Mouse (Mus musculus) kidney, embryonic 15.5 days (tissue): Measurements from ENCODE around the gene Faf1. TPM values are rescaled to one million over a fixed set of nuclear protein-coding genes. Genes with fewer than 3 reads are reported as not detected.

Experiments used
- ATAC-seq: fragments of 200-750 bp; cut with Nextera tagmentation; replicated peaks from 2 replicates; pipeline ENCODE4 v1.8.0; 2017; ENCODE audit warnings: moderate TSS enrichment; ENCODE audit not compliant: low FRiP score
- H3K27ac ChIP-seq: fragments of 300-500 bp; sonication (generic); 2 replicates; pipeline ENCODE4 v1.5.1; 2015; ENCODE audit warnings: mild to moderate bottlenecking, inconsistent platforms
- H3K27me3 ChIP-seq: fragments of 300-500 bp; sonication (generic); 2 replicates; pipeline ENCODE4 v1.6.1; 2015; ENCODE audit warnings: inconsistent platforms
- H3K36me3 ChIP-seq: fragments of 300-500 bp; sonication (generic); 2 replicates; pipeline ENCODE4 v1.6.1; 2015; ENCODE audit warnings: inconsistent platforms
- H3K4me1 ChIP-seq: fragments of 300-500 bp; sonication (generic); 2 replicates; pipeline ENCODE4 v1.6.1; 2015; ENCODE audit warnings: inconsistent platforms
- H3K4me2 ChIP-seq: fragments of 300-500 bp; sonication (generic); 2 replicates; pipeline ENCODE4 v1.6.1; 2015; ENCODE audit warnings: moderate library complexity, mild to moderate bottlenecking, inconsistent platforms
- H3K4me3 ChIP-seq: fragments of 300-500 bp; sonication (generic); replicated peaks from 2 replicates; pipeline ENCODE4 v1.5.1; 2015; ENCODE audit warnings: mild to moderate bottlenecking, inconsistent platforms
- H3K9ac ChIP-seq: fragments of 300-500 bp; sonication (generic); 2 replicates; pipeline ENCODE4 v1.6.1; 2015; ENCODE audit warnings: mild to moderate bottlenecking, inconsistent platforms
- H3K9me3 ChIP-seq: fragments of 300-500 bp; sonication (generic); replicated peaks from 2 replicates; pipeline ENCODE4 v1.6.1; 2016; ENCODE audit warnings: inconsistent platforms
- WGBS: fragments of 180-500 bp; shearing (Covaris S2); methylation state at CpG from one replicate; pipeline ENCODE4 v1.1.7; 2015; ENCODE audit warnings: mixed read lengths; 5-methylcytosine and 5-hydroxymethylcytosine counted together
- polyA plus RNA-seq: library from polyadenylated mRNA; unstranded; fragments of >200 nt; fragmentation: Nextera tagmentation; extraction: Ambion mirVana; gene quantifications from 2 replicates; pipeline ENCODE4 v1.2.1, GENCODE M21; 2015

Faf1 gene
- polyA plus RNA-seq = 21.7 and 22.7 TPM in 2 replicates

- H3K27ac ChIP-seq = peak within 1 kb of the TSS; percentile 96
- peaks cover 12% of the 10 kb centered on the region for H3K4me1 ChIP-seq
- peak within 1 kb of the TSS; percentile 65 for H3K4me2 ChIP-seq
- H3K9ac ChIP-seq = peak within 1 kb of the TSS; percentile 71
- no peaks in the 10 kb centered on the region for H3K36me3 ChIP-seq
- WGBS = under 1% methylated on average over 91 of the region's 107 CpGs
- H3K9me3 ChIP-seq = no peaks in the 10 kb centered on the region
- ATAC-seq = peak; percentile 99
- H3K27me3 ChIP-seq = no peaks in the 10 kb centered on the region
- peak within 1 kb of the TSS; percentile 85 for H3K4me3 ChIP-seq
Observed at GRCm38 (mm10) chr4:109676218-109677215, at the start of gene Faf1. Gene Faf1 (plus strand): TSS chr4:109676588.

GRCm38 (mm10) chr4:109630215-109630614 lies 46.2 kb upstream of the Faf1 start:
- ATAC-seq = no peak
- Histone ChIP-seq H3K4me3 (no peak overlapping the region), H3K9me3 (no peaks in the 10 kb centered on the region), H3K9ac (no peak overlapping the region), H3K4me2 (no peak overlapping the region), H3K4me1 (no peaks in the 10 kb centered on the region), H3K27ac (no peak overlapping the region), H3K36me3 (no peaks in the 10 kb centered on the region), H3K27me3 (no peaks in the 10 kb centered on the region)
- WGBS = 51% methylated on average over 2 of the region's 2 CpGs

GRCm38 (mm10) chr4:109631029-109631428 lies 45.4 kb upstream of the Faf1 start:
- Histone ChIP-seq H3K27me3 (no peaks in the 10 kb centered on the region), H3K4me3 (no peak overlapping the region), H3K4me2 (no peak overlapping the region), H3K4me1 (no peaks in the 10 kb centered on the region), H3K27ac (no peak overlapping the region), H3K36me3 (no peaks in the 10 kb centered on the region), H3K9ac (no peak overlapping the region), H3K9me3 (no peaks in the 10 kb centered on the region)
- 78% methylated on average over 4 of the region's 4 CpGs for WGBS
- no peak for ATAC-seq

DNA sequence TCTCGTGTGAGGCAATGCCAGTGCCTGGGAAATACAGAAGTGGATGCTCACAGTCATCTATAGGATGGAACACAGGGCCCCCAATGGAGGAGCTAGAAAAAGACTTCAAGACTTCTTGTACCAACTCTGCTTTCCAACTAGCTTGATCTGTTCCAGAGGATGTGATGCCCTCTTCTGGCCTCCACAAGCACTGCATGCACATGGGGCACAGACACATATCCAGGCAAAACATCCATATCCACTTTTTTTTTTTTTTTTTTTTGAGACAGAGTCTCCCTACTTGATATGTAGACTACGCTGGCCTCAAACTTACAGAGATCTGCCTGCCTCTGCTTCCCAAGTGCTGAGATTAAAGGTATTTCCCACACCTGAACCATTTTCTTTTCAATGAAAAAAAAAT lies 41.4 kb upstream of the Faf1 start:
- Histone ChIP-seq H3K4me3 (no peak overlapping the region), H3K27me3 (no peaks in the 10 kb centered on the region), H3K9ac (no peak overlapping the region), H3K27ac (no peak overlapping the region), H3K36me3 (no peaks in the 10 kb centered on the region), H3K9me3 (no peaks in the 10 kb centered on the region), H3K4me2 (no peak overlapping the region), H3K4me1 (no peaks in the 10 kb centered on the region)
- ATAC-seq = no peak
- 90% methylated on average over 2 of the region's 2 CpGs for WGBS

DNA sequence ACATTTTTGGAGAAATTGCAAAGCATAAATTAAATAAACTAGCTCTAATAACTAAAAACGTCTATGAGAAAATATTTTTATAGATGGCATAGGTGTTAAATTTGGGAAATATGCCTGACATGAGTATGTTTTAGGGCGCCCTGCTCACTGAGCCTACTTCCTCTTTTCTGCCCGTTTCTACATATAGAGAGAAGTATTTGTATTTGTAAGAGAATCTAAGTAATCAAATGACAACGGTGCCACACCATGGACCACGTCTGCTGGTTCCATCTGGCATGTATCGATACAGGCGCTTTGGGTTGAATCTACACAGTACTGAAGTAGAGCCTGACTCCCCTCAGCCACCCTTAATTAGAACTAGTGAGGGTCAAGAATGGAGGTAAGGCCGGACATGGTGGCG lies 37.0 kb upstream of the Faf1 start:
- Histone ChIP-seq H3K4me3 (no peak overlapping the region), H3K9ac (no peak overlapping the region), H3K4me2 (no peak overlapping the region), H3K4me1 (no peaks in the 10 kb centered on the region), H3K27ac (no peak overlapping the region), H3K9me3 (no peaks in the 10 kb centered on the region), H3K36me3 (no peaks in the 10 kb centered on the region), H3K27me3 (no peaks in the 10 kb centered on the region)
- no peak for ATAC-seq
- WGBS = 88% methylated on average over 9 of the region's 9 CpGs

DNA sequence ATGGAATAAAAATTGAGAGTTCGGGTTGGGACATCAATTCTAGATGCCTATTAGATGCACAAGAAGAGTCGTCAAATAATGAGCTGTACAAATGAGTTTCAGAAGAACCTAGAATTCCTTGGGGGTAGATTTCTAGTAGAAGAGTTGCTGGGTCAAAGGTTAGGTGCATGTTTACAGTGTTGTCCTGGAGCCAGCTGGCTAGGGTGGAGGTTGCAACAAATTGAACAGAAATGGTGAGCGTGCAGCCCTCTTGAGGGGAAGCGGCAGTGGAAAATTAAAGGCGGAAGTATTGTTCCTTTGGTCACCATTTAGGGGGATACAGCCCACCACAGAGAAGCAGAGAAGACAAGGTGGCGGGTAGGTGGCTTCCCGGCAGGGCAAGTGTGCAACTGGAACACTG lies 36.2 kb upstream of the Faf1 start:
- 89% methylated on average over 7 of the region's 7 CpGs for WGBS
- no peaks in the 10 kb centered on the region for H3K9me3 ChIP-seq
- no peaks in the 10 kb centered on the region for H3K4me1 ChIP-seq
- H3K36me3 ChIP-seq = no peaks in the 10 kb centered on the region
- H3K4me2 ChIP-seq = no peak overlapping the region
- ATAC-seq = no peak
- no peak overlapping the region for H3K27ac ChIP-seq
- H3K27me3 ChIP-seq = no peaks in the 10 kb centered on the region
- no peak overlapping the region for H3K9ac ChIP-seq
- H3K4me3 ChIP-seq = no peak overlapping the region

GRCm38 (mm10) chr4:109641451-109641850 lies 34.9 kb upstream of the Faf1 start:
- no peak overlapping the region for H3K4me3 ChIP-seq
- H3K27ac ChIP-seq = no peak overlapping the region
- no peaks in the 10 kb centered on the region for H3K27me3 ChIP-seq
- H3K36me3 ChIP-seq = no peaks in the 10 kb centered on the region
- no peak overlapping the region for H3K4me2 ChIP-seq
- no peak for ATAC-seq
- H3K9me3 ChIP-seq = no peaks in the 10 kb centered on the region
- WGBS = 81% methylated on average over 3 of the region's 3 CpGs
- H3K9ac ChIP-seq = no peak overlapping the region
- no peaks in the 10 kb centered on the region for H3K4me1 ChIP-seq

DNA sequence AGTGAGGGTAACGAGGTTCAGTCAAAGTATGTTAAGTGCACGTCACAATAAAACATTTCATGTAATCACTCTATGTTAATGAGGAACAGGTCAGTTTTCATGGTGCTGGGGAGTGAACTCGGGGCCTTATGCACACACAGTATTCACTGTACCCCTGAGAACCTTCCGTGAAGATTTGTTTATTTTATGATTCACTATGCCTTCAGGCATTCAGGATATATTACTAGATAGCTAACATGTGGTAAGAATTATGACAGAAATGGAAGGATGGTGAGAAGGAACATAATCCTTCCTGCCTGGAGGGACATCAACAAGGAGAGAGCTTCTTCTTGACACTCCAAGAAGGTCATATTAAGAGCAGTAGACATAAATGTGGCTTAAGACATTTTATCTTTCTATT lies 29.1 kb upstream of the Faf1 start:
- no peak overlapping the region for H3K9ac ChIP-seq
- no peaks in the 10 kb centered on the region for H3K4me1 ChIP-seq

DNA sequence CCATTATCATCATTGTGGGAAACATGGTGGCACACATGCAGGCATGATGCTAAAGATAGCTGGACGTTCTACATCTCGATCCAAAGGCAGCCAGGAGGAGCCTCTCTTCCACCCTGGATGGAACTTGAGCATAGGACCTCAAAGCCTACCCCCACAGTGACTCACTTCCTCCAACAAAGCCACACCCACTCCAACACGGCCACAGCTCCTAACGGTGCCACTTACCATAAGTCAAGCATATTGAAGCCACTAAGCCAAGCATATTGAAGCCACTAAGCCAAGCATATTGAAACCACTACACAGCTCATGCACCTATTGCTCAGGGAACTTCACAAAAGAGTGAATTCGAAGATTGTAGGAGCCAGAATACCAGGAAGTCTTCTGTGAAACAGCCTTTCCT lies 27.1 kb upstream of the Faf1 start:
- no peak overlapping the region for H3K4me2 ChIP-seq
- 75% methylated on average over 5 of the region's 5 CpGs for WGBS
- H3K9ac ChIP-seq = no peak overlapping the region
- H3K36me3 ChIP-seq = no peaks in the 10 kb centered on the region
- no peaks in the 10 kb centered on the region for H3K9me3 ChIP-seq
- no peak overlapping the region for H3K4me3 ChIP-seq
- peaks cover 14% of the 10 kb centered on the region for H3K27me3 ChIP-seq
- ATAC-seq = no peak
- no peak overlapping the region for H3K27ac ChIP-seq
- H3K4me1 ChIP-seq = no peaks in the 10 kb centered on the region

More for the DNA sequence above, 29.1 kb upstream of the Faf1 start:
- 73% methylated on average over 4 of the region's 4 CpGs for WGBS
- no peak for ATAC-seq
- Histone ChIP-seq H3K4me3 (no peak overlapping the region), H3K27ac (no peak overlapping the region), H3K27me3 (peaks cover 6% of the 10 kb centered on the region), H3K4me2 (no peak overlapping the region), H3K9me3 (no peaks in the 10 kb centered on the region), H3K36me3 (no peaks in the 10 kb centered on the region)

DNA sequence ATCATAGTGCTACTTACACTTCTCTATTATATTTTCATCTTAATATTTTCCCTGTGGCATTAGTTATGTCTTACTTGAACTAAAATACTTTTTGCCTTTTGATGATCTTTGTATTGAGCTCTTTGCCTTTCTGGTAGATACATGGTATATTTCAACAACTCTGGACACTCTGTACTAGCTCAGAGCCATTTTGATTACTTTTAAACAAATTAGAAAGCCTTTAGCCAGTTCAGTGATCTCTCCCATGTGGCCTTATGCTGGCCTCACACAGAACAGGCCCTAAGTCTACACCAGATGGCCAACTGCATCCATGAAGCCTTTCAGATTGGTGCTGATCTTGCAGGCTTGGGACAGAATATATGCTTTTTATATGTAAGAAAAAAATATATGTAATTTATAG lies 23.1 kb upstream of the Faf1 start:
- H3K9me3 ChIP-seq = no peaks in the 10 kb centered on the region
- H3K27ac ChIP-seq = no peak overlapping the region
- H3K4me3 ChIP-seq = no peak overlapping the region
- no peak overlapping the region for H3K9ac ChIP-seq
- H3K4me2 ChIP-seq = no peak overlapping the region
- no peak for ATAC-seq
- H3K36me3 ChIP-seq = no peaks in the 10 kb centered on the region
- peaks cover 14% of the 10 kb centered on the region for H3K4me1 ChIP-seq
- peaks cover 53% of the 10 kb centered on the region for H3K27me3 ChIP-seq

GRCm38 (mm10) chr4:109654701-109655100 lies 21.7 kb upstream of the Faf1 start:
- no peak overlapping the region for H3K27ac ChIP-seq
- H3K4me2 ChIP-seq = no peak overlapping the region
- no peak for ATAC-seq
- 50% methylated on average over 2 of the region's 2 CpGs for WGBS
- no peaks in the 10 kb centered on the region for H3K36me3 ChIP-seq
- H3K9ac ChIP-seq = no peak overlapping the region
- peaks cover 66% of the 10 kb centered on the region for H3K27me3 ChIP-seq
- no peak overlapping the region for H3K4me3 ChIP-seq
- H3K4me1 ChIP-seq = peaks cover 14% of the 10 kb centered on the region
- no peaks in the 10 kb centered on the region for H3K9me3 ChIP-seq

- no peak overlapping the region for H3K27ac ChIP-seq
- no peak overlapping the region for H3K4me2 ChIP-seq
- peaks cover 75% of the 10 kb centered on the region for H3K27me3 ChIP-seq
- 31% methylated on average over 2 of the region's 2 CpGs for WGBS
- no peaks in the 10 kb centered on the region for H3K36me3 ChIP-seq
- H3K4me3 ChIP-seq = no peak overlapping the region
- H3K4me1 ChIP-seq = peaks cover 14% of the 10 kb centered on the region
- H3K9ac ChIP-seq = no peak overlapping the region
- no peaks in the 10 kb centered on the region for H3K9me3 ChIP-seq
- no peak for ATAC-seq
Observed at GRCm38 (mm10) chr4:109655738-109656137, 20.6 kb upstream of the Faf1 start.
